Mouse (Mus musculus): Measurements from ENCODE around the gene Btn2a2.

DNA sequence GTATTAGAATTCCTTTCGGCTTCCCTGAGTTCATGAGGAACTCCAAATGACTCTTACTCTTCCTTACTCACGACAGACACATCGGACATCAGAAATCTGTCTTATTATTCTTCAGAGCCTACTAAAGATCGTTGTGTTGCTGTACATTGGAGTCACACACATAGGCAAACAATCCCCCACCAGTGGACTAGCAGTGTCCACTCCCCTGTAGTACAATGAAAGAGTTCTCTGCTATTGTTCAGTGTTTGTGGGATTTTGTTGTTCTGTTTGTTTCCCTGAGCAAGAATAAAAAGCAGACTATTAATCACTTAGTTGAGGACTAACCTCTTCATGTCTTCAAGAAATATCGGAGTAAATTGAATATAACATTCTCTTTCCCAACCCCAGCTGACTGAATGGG lies 54.9 kb downstream of the Btn2a2 start:
- TF ChIP-seq POLR2A (IDR thresholded peaks at IDR 0.05; ENCODE audit: insufficient read length, low read depth), result no peak
- TF ChIP-seq USF1 (IDR thresholded peaks at IDR 0.05; ENCODE audit: low read depth), result no peak
- TF ChIP-seq E2F4 (IDR thresholded peaks at IDR 0.05; ENCODE audit: insufficient read depth), result no peak
- TF ChIP-seq CEBPB (IDR thresholded peaks at IDR 0.05; ENCODE audit: insufficient read depth, poor library complexity, severe bottlenecking), result no peak
- TF ChIP-seq SRF (IDR thresholded peaks at IDR 0.05; ENCODE audit: control insufficient read depth, insufficient read length, low read depth), result no peak
- no peak for TF ChIP-seq POLR2AphosphoS2 (IDR thresholded peaks at IDR 0.05; ENCODE audit: insufficient read length, low read depth)
- TF ChIP-seq MYOG (IDR thresholded peaks at IDR 0.05; ENCODE audit: control insufficient read depth in 1 of 3, insufficient read depth in 1 of 3, insufficient read length in 2 of 3, low read depth in 2 of 3), result no peak
- TF ChIP-seq TCF12 (IDR thresholded peaks at IDR 0.05; ENCODE audit: insufficient read depth, poor library complexity, severe bottlenecking), result no peak
